19 mouse cellular contexts compared by ENCODE assay signal in the genomic region with DNA sequence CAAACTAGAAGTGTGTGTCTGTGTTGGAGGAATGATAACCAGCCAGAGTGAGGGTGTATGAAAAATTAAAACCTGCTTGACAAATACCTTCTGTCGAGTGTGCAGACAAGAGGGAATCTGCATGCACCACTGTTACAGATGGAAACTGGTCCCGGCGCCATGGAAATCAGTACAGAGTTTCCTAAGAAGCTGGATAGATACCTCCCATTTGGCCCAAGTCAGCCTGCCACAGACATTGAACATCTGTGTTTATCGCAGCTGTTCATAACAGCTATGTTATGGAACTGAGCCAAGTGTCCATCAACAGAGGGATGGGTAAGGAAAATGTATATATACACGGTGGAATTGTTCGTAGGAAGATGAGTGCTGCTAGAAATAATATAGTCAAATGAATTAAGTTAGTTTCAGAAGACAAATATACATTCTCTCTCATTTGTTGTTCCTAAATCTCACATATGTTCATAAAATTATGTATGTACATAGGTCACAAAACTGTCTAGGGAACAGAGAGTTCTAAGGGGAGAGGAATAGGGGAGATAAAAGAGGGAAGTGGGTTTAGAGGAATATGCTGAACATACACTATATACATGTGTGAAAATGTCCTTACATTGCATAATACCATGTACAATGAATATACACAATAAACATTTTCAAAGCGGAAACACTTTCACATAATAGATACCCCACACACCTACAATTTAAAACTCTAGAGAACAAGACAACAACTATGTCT. TPM values are rescaled to one million over a fixed set of nuclear protein-coding genes. Genes with fewer than 3 reads are reported as not detected.
DNase-seq lines count a peak whose midpoint lies in the region; ATAC-seq lines count a peak whose summit lies in the region.
"Had no signal": no experiment of that assay in that cellular context is flagged by ENCODE, and none has a peak within 500 bp of the region (broad histone marks: within the 10 kb centered on the region; RNA-seq: fewer than 3 reads in every experiment).

No protein-coding gene starts in this region.

- H3K4me1 ChIP-seq in heart, embryonic 16.5 days (ENCODE audit: control insufficient read depth, insufficient read depth, low read length), result peaks cover 22% of the 10 kb centered on the region
- H3K4me1 ChIP-seq in heart, embryonic 11.5 days (ENCODE audit: control insufficient read depth, insufficient read depth, low read length), result peaks cover 14% of the 10 kb centered on the region
- peaks cover 3% of the 10 kb centered on the region; the same call in 1 of the 2 replicates for H3K4me1 ChIP-seq in midbrain, embryonic 11.5 days (ENCODE audit: control insufficient read depth, insufficient read depth, low read length)
- no peaks in the 10 kb centered on the region for H3K4me1 ChIP-seq in midbrain, embryonic 14.5 days (ENCODE audit: control insufficient read depth, insufficient read depth, low read length)
- peaks cover 19% of the 10 kb centered on the region for H3K4me1 ChIP-seq in lung, embryonic 16.5 days (replicated peaks; ENCODE audit: control insufficient read depth, insufficient read depth, low read length)
- H3K4me1 ChIP-seq: embryonic facial prominence, embryonic 12.5 days; limb, embryonic 15.5 days had no signal

- H3K4me3 ChIP-seq in heart, embryonic 16.5 days (ENCODE audit: low read length), result no peak overlapping the region
- H3K4me3 ChIP-seq in heart, embryonic 11.5 days (ENCODE audit: low read depth, low read length), result no peak overlapping the region
- no peak overlapping the region for H3K4me3 ChIP-seq in midbrain, embryonic 11.5 days (ENCODE audit: low read depth, low read length)
- H3K4me3 ChIP-seq in midbrain, embryonic 14.5 days (replicated peaks; ENCODE audit: low read depth, low read length), result no peak overlapping the region
- H3K4me3 ChIP-seq in lung, embryonic 16.5 days (ENCODE audit: low read length), result no peak overlapping the region
- H3K4me3 ChIP-seq: embryonic facial prominence, embryonic 12.5 days; gastrocnemius, adult 2 months; layer of hippocampus, adult 2 months; limb, embryonic 15.5 days had no signal

- peaks cover 6% of the 10 kb centered on the region; the same call in 1 of the 2 replicates for H3K36me3 ChIP-seq in heart, embryonic 16.5 days (ENCODE audit: control insufficient read depth, insufficient read depth)
- H3K36me3 ChIP-seq in heart, embryonic 11.5 days (ENCODE audit: control insufficient read depth, insufficient read depth, low read length), result 0 out of 2 replicates have a peak, but pooled peaks cover 1% of the 10 kb centered on the region
- no peaks in the 10 kb centered on the region for H3K36me3 ChIP-seq in midbrain, embryonic 11.5 days (ENCODE audit: control insufficient read depth, insufficient read depth, low read length)
- no peaks in the 10 kb centered on the region for H3K36me3 ChIP-seq in midbrain, embryonic 14.5 days (ENCODE audit: control insufficient read depth, insufficient read depth, low read length)
- no peaks in the 10 kb centered on the region for H3K36me3 ChIP-seq in lung, embryonic 16.5 days (ENCODE audit: control insufficient read depth, insufficient read depth, low read length)
- H3K36me3 ChIP-seq: embryonic facial prominence, embryonic 12.5 days; limb, embryonic 15.5 days had no signal

- H3K9me3 ChIP-seq in heart, embryonic 16.5 days (replicated peaks; ENCODE audit: control insufficient read depth, low read length), result no peaks in the 10 kb centered on the region
- H3K9me3 ChIP-seq in heart, embryonic 11.5 days (replicated peaks; ENCODE audit: control insufficient read depth, low read length), result no peaks in the 10 kb centered on the region
- H3K9me3 ChIP-seq in midbrain, embryonic 11.5 days (ENCODE audit: control insufficient read depth, low read length), result no peaks in the 10 kb centered on the region
- no peaks in the 10 kb centered on the region for H3K9me3 ChIP-seq in midbrain, embryonic 14.5 days (ENCODE audit: control insufficient read depth, low read length)
- H3K9me3 ChIP-seq in lung, embryonic 16.5 days (ENCODE audit: control insufficient read depth, low read length), result no peaks in the 10 kb centered on the region
- H3K9me3 ChIP-seq: embryonic facial prominence, embryonic 12.5 days; limb, embryonic 15.5 days had no signal

- DNase-seq in midbrain, embryonic 11.5 days (ENCODE audit: low spot score, missing footprints), result peak; percentile 47
- DNase-seq in midbrain, embryonic 14.5 days, result no peak
- peak; percentile 32 for DNase-seq in lung, postnatal 25 days (ENCODE audit: low spot score)
- no peak for DNase-seq in thymus, postnatal 0 days (ENCODE audit: low spot score)
- DNase-seq: cerebellum, adult 8-10 months; gastrocnemius, adult 2 months; kidney, adult 11 months; kidney, postnatal 10 days; layer of hippocampus, postnatal 36 days; retina, postnatal 1 day; thymus, postnatal 4 days had no signal

- H3K27me3 ChIP-seq in heart, embryonic 16.5 days (ENCODE audit: control insufficient read depth, insufficient read depth, low read length), result no peaks in the 10 kb centered on the region
- H3K27me3 ChIP-seq in heart, embryonic 11.5 days (ENCODE audit: control insufficient read depth, insufficient read depth, low read length), result no peaks in the 10 kb centered on the region
- H3K27me3 ChIP-seq in midbrain, embryonic 11.5 days (ENCODE audit: control insufficient read depth, insufficient read depth, low read length), result no peaks in the 10 kb centered on the region
- H3K27me3 ChIP-seq in midbrain, embryonic 14.5 days (ENCODE audit: control insufficient read depth, insufficient read depth, low read length), result no peaks in the 10 kb centered on the region
- H3K27me3 ChIP-seq in lung, embryonic 16.5 days (ENCODE audit: control insufficient read depth, insufficient read depth, low read depth, low read length), result no peaks in the 10 kb centered on the region
- H3K27me3 ChIP-seq: embryonic facial prominence, embryonic 12.5 days; limb, embryonic 15.5 days had no signal

- no peak overlapping the region for H3K27ac ChIP-seq in heart, embryonic 16.5 days (ENCODE audit: low read length)
- no peak overlapping the region for H3K27ac ChIP-seq in heart, embryonic 11.5 days (ENCODE audit: low read depth, low read length)
- H3K27ac ChIP-seq in midbrain, embryonic 11.5 days (ENCODE audit: low read depth, low read length), result no peak overlapping the region
- H3K27ac ChIP-seq in midbrain, embryonic 14.5 days (replicated peaks; ENCODE audit: low read depth, low read length), result no peak overlapping the region
- H3K27ac ChIP-seq in lung, embryonic 16.5 days (ENCODE audit: low read length), result peak overlapping the region; percentile 88
- H3K27ac ChIP-seq: embryonic facial prominence, embryonic 12.5 days; gastrocnemius, adult 2 months; layer of hippocampus, adult 2 months; limb, embryonic 15.5 days had no signal

- WGBS in heart, embryonic 16.5 days, result 46% methylated on average over 7 of the region's 7 CpGs
- 71% methylated on average over 7 of the region's 7 CpGs for WGBS in heart, embryonic 11.5 days (ENCODE audit: insufficient replicate concordance)
- 87% methylated on average over 7 of the region's 7 CpGs for WGBS in midbrain, embryonic 11.5 days
- 82% methylated on average over 7 of the region's 7 CpGs for WGBS in midbrain, embryonic 14.5 days
- 40% methylated on average over 7 of the region's 7 CpGs for WGBS in lung, embryonic 16.5 days

- no peak overlapping the region for H3K4me2 ChIP-seq in heart, embryonic 16.5 days (ENCODE audit: low read depth, low read length)
- H3K4me2 ChIP-seq in heart, embryonic 11.5 days, result no peak overlapping the region
- no peak overlapping the region for H3K4me2 ChIP-seq in midbrain, embryonic 11.5 days
- no peak overlapping the region for H3K4me2 ChIP-seq in midbrain, embryonic 14.5 days (ENCODE audit: low read length)
- no peak overlapping the region for H3K4me2 ChIP-seq in lung, embryonic 16.5 days (ENCODE audit: low read depth, low read length)
- H3K4me2 ChIP-seq: embryonic facial prominence, embryonic 12.5 days; limb, embryonic 15.5 days had no signal

- H3K9ac ChIP-seq in heart, embryonic 16.5 days (ENCODE audit: low read length), result no peak overlapping the region
- no peak overlapping the region for H3K9ac ChIP-seq in heart, embryonic 11.5 days (ENCODE audit: low read depth, low read length)
- H3K9ac ChIP-seq in midbrain, embryonic 11.5 days (ENCODE audit: low read length), result no peak overlapping the region
- H3K9ac ChIP-seq in midbrain, embryonic 14.5 days (replicated peaks; ENCODE audit: low read length), result no peak overlapping the region
- no peak overlapping the region for H3K9ac ChIP-seq in lung, embryonic 16.5 days (ENCODE audit: low read length)
- H3K9ac ChIP-seq: embryonic facial prominence, embryonic 12.5 days; limb, embryonic 15.5 days had no signal

- ATAC-seq in heart, embryonic 16.5 days (replicated peaks; ENCODE audit: extremely low read depth, insufficient read depth, low FRiP score), result 0 out of 2 replicates have a peak, but pooled peaks have one; percentile 26
- ATAC-seq in heart, embryonic 11.5 days (replicated peaks; ENCODE audit: insufficient number of reproducible peaks, low FRiP score, low TSS enrichment), result no peak
- no peak for ATAC-seq in midbrain, embryonic 11.5 days (ENCODE audit: low FRiP score)
- no peak for ATAC-seq in midbrain, embryonic 14.5 days (ENCODE audit: low FRiP score, low TSS enrichment)
- ATAC-seq in lung, embryonic 16.5 days (ENCODE audit: low read depth), result peak; percentile 94

RNA-seq across cellular contexts. Expression of gene Fsd2, which starts 9.3 kb away (rescaled TPM):
- polyA plus RNA-seq in heart, embryonic 16.5 days (2015; fragmentation: Nextera tagmentation; extraction: Ambion mirVana), result 76.3 and 83.4 TPM in 2 replicates
- 50.9 and 62.4 TPM in 2 replicates for polyA plus RNA-seq in heart, embryonic 11.5 days (2014; fragmentation: Nextera tagmentation; extraction: Ambion mirVana)
- polyA plus RNA-seq in midbrain, embryonic 11.5 days (2014; fragmentation: Nextera tagmentation; extraction: Ambion mirVana), result 0.08 and 0.22 TPM in 2 replicates
- polyA plus RNA-seq in midbrain, embryonic 14.5 days (2014; fragmentation: Nextera tagmentation; extraction: Ambion mirVana), result 0.07 and 0.20 TPM in 2 replicates
- 1.8 and 2.0 TPM in 2 replicates for polyA plus RNA-seq in lung, embryonic 16.5 days (2015; fragmentation: Nextera tagmentation; extraction: Ambion mirVana)
- polyA plus RNA-seq in thymus, postnatal 0 days (2015; fragmentation: Nextera tagmentation; extraction: Ambion mirVana), result 0.73 and 0.87 TPM in 2 replicates

RNA-seq across cellular contexts. Expression of gene Whamm, which starts 13.6 kb away (rescaled TPM):
- 3.9 and 4.2 TPM in 2 replicates for polyA plus RNA-seq in heart, embryonic 16.5 days (2015; fragmentation: Nextera tagmentation; extraction: Ambion mirVana)
- 5.9 and 6.2 TPM in 2 replicates for polyA plus RNA-seq in heart, embryonic 11.5 days (2014; fragmentation: Nextera tagmentation; extraction: Ambion mirVana)
- 4.2 and 5.7 TPM in 2 replicates for polyA plus RNA-seq in midbrain, embryonic 11.5 days (2014; fragmentation: Nextera tagmentation; extraction: Ambion mirVana)
- polyA plus RNA-seq in midbrain, embryonic 14.5 days (2014; fragmentation: Nextera tagmentation; extraction: Ambion mirVana), result 9.9 and 10.1 TPM in 2 replicates
- polyA plus RNA-seq in lung, embryonic 16.5 days (2015; fragmentation: Nextera tagmentation; extraction: Ambion mirVana), result 1.8 and 2.7 TPM in 2 replicates
- polyA plus RNA-seq in thymus, postnatal 0 days (2015; fragmentation: Nextera tagmentation; extraction: Ambion mirVana), result 7.2 and 8.3 TPM in 2 replicates

RNA-seq across cellular contexts. Expression of gene BC048679, which starts 59.3 kb away (rescaled TPM):
- not detected in 2 replicates for polyA plus RNA-seq in heart, embryonic 16.5 days (2015; fragmentation: Nextera tagmentation; extraction: Ambion mirVana)
- not detected in 2 replicates for polyA plus RNA-seq in heart, embryonic 11.5 days (2014; fragmentation: Nextera tagmentation; extraction: Ambion mirVana)
- not detected in 2 replicates for polyA plus RNA-seq in midbrain, embryonic 11.5 days (2014; fragmentation: Nextera tagmentation; extraction: Ambion mirVana)
- not detected in 2 replicates for polyA plus RNA-seq in midbrain, embryonic 14.5 days (2014; fragmentation: Nextera tagmentation; extraction: Ambion mirVana)
- polyA plus RNA-seq in lung, embryonic 16.5 days (2015; fragmentation: Nextera tagmentation; extraction: Ambion mirVana), result not detected in 2 replicates
- not detected in 2 replicates for polyA plus RNA-seq in thymus, postnatal 0 days (2015; fragmentation: Nextera tagmentation; extraction: Ambion mirVana)
- polyA plus RNA-seq: embryonic facial prominence, embryonic 12.5 days; limb, embryonic 15.5 days; liver, embryonic 16.5 days; neural tube, embryonic 11.5 days had no signal

Comparison
In these comparisons a context has a peak if more than half of its experiments do, and no peak if none do; other contexts are left out.
1. ATAC-seq: peak in heart, embryonic 16.5 days (single experiment) and lung, embryonic 16.5 days (single experiment); none in heart, embryonic 11.5 days (single experiment), midbrain, embryonic 11.5 days (single experiment) and midbrain, embryonic 14.5 days (single experiment).
2. DNase-seq: peak in midbrain, embryonic 11.5 days (single experiment) and lung, postnatal 25 days (single experiment); none in midbrain, embryonic 14.5 days (single experiment) and thymus, postnatal 0 days (single experiment).
3. RNA of gene Fsd2, which starts 9.3 kb away (polyA plus RNA-seq): 76.3 to 83.4 TPM in heart, embryonic 16.5 days and 50.9 to 62.4 TPM in heart, embryonic 11.5 days; 1.8 to 2.0 TPM in lung, embryonic 16.5 days, 0.73 to 0.87 TPM in thymus, postnatal 0 days, 0.07 to 0.20 TPM in midbrain, embryonic 14.5 days and 0.08 to 0.22 TPM in midbrain, embryonic 11.5 days; every median in the first group is over 10 times any median in the second.